In genomic region chr2:11356714-11357113, GRCm38 (mm10) we compare ENCODE assay signal across 16 mouse cellular contexts.
DNase-seq lines count a peak whose midpoint lies in the region; ATAC-seq lines count a peak whose summit lies in the region.
"Had no signal": no experiment of that assay in that cellular context is flagged by ENCODE, and none has a peak within 500 bp of the region (broad histone marks: within the 10 kb centered on the region; RNA-seq: fewer than 3 reads in every experiment).

No protein-coding gene starts in this region.

- peak; percentile 73 for ATAC-seq in megakaryocyte progenitor cell, adult 5-6 weeks (replicated peaks; ENCODE audit: poor library complexity)
- ATAC-seq: forebrain, embryonic 14.5 days; forebrain, embryonic 16.5 days had no signal

- DNase-seq in MEL-GATA-1-ER (ENCODE audit: extremely low read depth, low read depth) = peak; percentile 56
- DNase-seq in layer of hippocampus, postnatal 14 days (ENCODE audit: low spot score in 2 of 2) = no peak
- no peak for DNase-seq in left cerebral cortex, postnatal 36 days (ENCODE audit: low spot score in 2 of 2)
- no peak for DNase-seq in layer of hippocampus, adult 9-11 months
- DNase-seq: adrenal gland, adult 8-10 months; adrenal gland, postnatal 14 days; adrenal gland, postnatal 36 days; cerebellum, adult 11-12 months; cerebellum, adult 2 months; cerebellum, adult 9-10 months; cerebellum, postnatal 10 days; cerebellum, postnatal 25 days; embryo, embryonic 11 days had no signal

- intact Hi-C loops in left cerebral cortex, postnatal 36 days (cut with DNase I) = no loop called here
